Mouse (Mus musculus) lung, postnatal 0 days (tissue): ENCODE results near the gene Rras2. TPM values are rescaled to one million over a fixed set of nuclear protein-coding genes. Genes with fewer than 3 reads are reported as not detected.
A peak's percentile ranks its signal among the peaks of the same experiment; 100 is the strongest.

ENCODE experiments used
- ATAC-seq: fragments of 200-750 bp; cut with Nextera tagmentation; 2 replicates; pipeline ENCODE4 v1.8.0; 2017; ENCODE audit warnings: moderate library complexity
- DNase-seq: peaks from one replicate; pipeline ENCODE4 v3.0.0-alpha.2; 2016; ENCODE audit warnings: low spot score
- H3K27ac ChIP-seq: fragments of 300-500 bp; sonication (generic); 2 replicates; pipeline ENCODE4 v1.5.1; 2014; ENCODE audit warnings: antibody characterized with exemption, mild to moderate bottlenecking, low read length, mixed read lengths
- H3K27me3 ChIP-seq: fragments of 300-500 bp; sonication (generic); replicated peaks from 2 replicates; pipeline ENCODE4 v1.6.1; 2014; ENCODE audit warnings: low read length, mixed read lengths; ENCODE audit not compliant: insufficient read depth
- H3K36me3 ChIP-seq: fragments of 300-500 bp; sonication (generic); 2 replicates; pipeline ENCODE4 v1.6.1; 2014; ENCODE audit warnings: low read length, mixed read lengths; ENCODE audit not compliant: insufficient read depth
- H3K4me1 ChIP-seq: fragments of 300-500 bp; sonication (generic); 2 replicates; pipeline ENCODE4 v1.6.1; 2014; ENCODE audit warnings: antibody characterized with exemption, low read depth, low read length, mixed read lengths; ENCODE audit not compliant: insufficient read depth
- H3K4me2 ChIP-seq: fragments of 300-500 bp; sonication (generic); replicated peaks from 2 replicates; pipeline ENCODE4 v1.6.1; 2014; ENCODE audit warnings: low read depth, mild to moderate bottlenecking, low read length, moderate library complexity, mixed read lengths
- H3K4me3 ChIP-seq: fragments of 300-500 bp; sonication (generic); 2 replicates; pipeline ENCODE4 v1.5.1; 2014; ENCODE audit warnings: low read depth, low read length
- H3K9ac ChIP-seq: fragments of 300-500 bp; sonication (generic); replicated peaks from 2 replicates; pipeline ENCODE4 v1.6.1; 2014; ENCODE audit warnings: low read depth, mild to moderate bottlenecking
- H3K9me3 ChIP-seq: fragments of 300-500 bp; sonication (generic); 2 replicates; pipeline ENCODE4 v1.6.1; 2016; ENCODE audit warnings: low read length, mixed read lengths
- CTCF ChIP-seq: IDR thresholded peaks from 2 replicates; pipeline ENCODE4 v1.5.1; 2016; ENCODE audit warnings: antibody characterized with exemption, mild to moderate bottlenecking
- EP300 ChIP-seq: IDR thresholded peaks from 2 replicates; pipeline ENCODE4 v1.6.1; 2016; ENCODE audit warnings: antibody characterized with exemption, mild to moderate bottlenecking, control low read depth
- WGBS: fragments of 180-500 bp; shearing (Covaris S2); extraction: QIAGEN DNeasy Blood & Tissue Kit; methylation state at CpG from one replicate; pipeline ENCODE4 v1.1.7; 2014; 5-methylcytosine and 5-hydroxymethylcytosine counted together
- polyA plus RNA-seq: library from polyadenylated mRNA; unstranded; fragments of >200 nt; fragmentation: Nextera tagmentation; extraction: Ambion mirVana; gene quantifications from 2 replicates; pipeline ENCODE4 v1.2.1, GENCODE M21; 2015

The Rras2 gene
- polyA plus RNA-seq, result 77.7 and 83.6 TPM in 2 replicates

- Histone ChIP-seq H3K4me2 (peak within 1 kb of the TSS; percentile 70), H3K27ac (peak within 1 kb of the TSS; percentile 95), H3K9me3 (no peaks in the 10 kb centered on the region), H3K36me3 (no peaks in the 10 kb centered on the region), H3K9ac (peak within 1 kb of the TSS; percentile 86), H3K4me1 (peaks cover 9% of the 10 kb centered on the region; the same call in 1 of the 2 replicates), H3K4me3 (peak within 1 kb of the TSS; percentile 90), H3K27me3 (no peaks in the 10 kb centered on the region)
- DNase-seq (peak; percentile 93), ATAC-seq (peak; percentile 96)
- 3% methylated on average over 53 of the region's 55 CpGs for WGBS
- TF ChIP-seq CTCF (peak; percentile 29), EP300 (no peak)
These were observed at the start of gene Rras2 for GRCm38 (mm10) chr7:114117444-114117905. Gene Rras2, minus strand, starts transcription at chr7:114117781.

- Histone ChIP-seq H3K4me3 (no peak overlapping the region), H3K36me3 (no peaks in the 10 kb centered on the region), H3K27ac (no peak overlapping the region), H3K4me2 (no peak overlapping the region), H3K9ac (no peak overlapping the region), H3K27me3 (no peaks in the 10 kb centered on the region), H3K4me1 (no peaks in the 10 kb centered on the region), H3K9me3 (no peaks in the 10 kb centered on the region)
- WGBS, result 74% methylated on average over 5 of the region's 5 CpGs
- DNase-seq (no peak), ATAC-seq (no peak)
- TF ChIP-seq CTCF, result no peak
- no peak for TF ChIP-seq EP300
These were observed 45.4 kb upstream of the Rras2 start for GRCm38 (mm10) chr7:114162975-114163374.

DNA sequence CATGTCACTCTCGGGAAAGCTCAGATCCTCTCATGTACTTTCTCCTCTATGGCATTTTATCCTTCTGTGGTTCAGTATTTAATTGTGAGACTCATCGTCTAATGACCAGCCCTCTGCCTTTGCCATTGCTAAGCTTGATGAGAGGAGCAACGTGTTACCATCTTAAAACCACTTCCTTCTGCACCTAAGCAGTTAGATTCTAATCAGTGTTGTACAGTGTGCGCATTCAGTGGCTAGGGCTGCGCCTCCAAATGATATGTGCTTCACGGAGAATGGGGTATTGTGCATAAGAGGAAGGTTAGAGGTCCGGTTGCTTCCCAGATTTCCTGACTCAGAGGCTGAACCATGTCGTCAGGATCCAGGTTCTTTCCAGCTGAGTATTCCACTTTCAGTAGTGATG is 43.5 kb upstream of the Rras2 start:
- H3K4me3 ChIP-seq, result no peak overlapping the region
- DNase-seq (no peak), ATAC-seq (no peak)
- no peaks in the 10 kb centered on the region for H3K36me3 ChIP-seq
- TF ChIP-seq EP300 (no peak), CTCF (no peak)
- H3K9me3 ChIP-seq, result no peaks in the 10 kb centered on the region
- H3K4me2 ChIP-seq, result no peak overlapping the region
- H3K27ac ChIP-seq, result no peak overlapping the region
- H3K4me1 ChIP-seq, result no peaks in the 10 kb centered on the region
- 71% methylated on average over 8 of the region's 8 CpGs for WGBS
- H3K9ac ChIP-seq, result no peak overlapping the region
- no peaks in the 10 kb centered on the region for H3K27me3 ChIP-seq

GRCm38 (mm10) chr7:114157716-114158278 is 40.2 kb upstream of the Rras2 start:
- WGBS, result 90% methylated on average over 12 of the region's 12 CpGs
- Histone ChIP-seq H3K4me3 (no peak overlapping the region), H3K4me2 (no peak overlapping the region), H3K36me3 (no peaks in the 10 kb centered on the region), H3K27me3 (no peaks in the 10 kb centered on the region), H3K27ac (no peak overlapping the region), H3K4me1 (no peaks in the 10 kb centered on the region), H3K9me3 (no peaks in the 10 kb centered on the region), H3K9ac (no peak overlapping the region)
- ATAC-seq (no peak), DNase-seq (no peak)
- TF ChIP-seq EP300 (no peak), CTCF (no peak)

DNA sequence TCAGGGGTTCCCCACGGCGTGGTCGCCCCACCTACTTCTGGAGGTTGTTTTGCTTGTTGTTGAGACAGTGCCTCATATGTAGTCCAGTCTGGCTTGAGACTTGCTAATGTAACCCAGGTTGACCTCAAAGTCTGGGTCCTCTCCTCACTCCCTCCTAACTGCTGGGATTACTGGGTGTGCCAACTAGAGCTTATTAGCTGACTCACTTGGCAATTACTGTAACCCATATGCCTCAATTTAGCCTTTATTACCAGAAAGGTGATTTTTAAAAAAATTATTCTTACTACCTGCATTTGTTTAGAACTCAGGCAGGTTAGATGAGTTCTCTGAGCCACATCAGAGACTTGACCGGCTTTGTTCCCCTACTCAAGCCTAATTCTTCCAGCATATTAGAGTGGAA is 38.8 kb upstream of the Rras2 start:
- DNase-seq, result no peak
- no peak overlapping the region for H3K4me3 ChIP-seq
- TF ChIP-seq EP300 (no peak), CTCF (no peak)
- no peak for ATAC-seq
- no peaks in the 10 kb centered on the region for H3K4me1 ChIP-seq
- H3K36me3 ChIP-seq, result no peaks in the 10 kb centered on the region
- 77% methylated on average over 4 of the region's 4 CpGs for WGBS
- no peaks in the 10 kb centered on the region for H3K27me3 ChIP-seq
- H3K9ac ChIP-seq, result no peak overlapping the region
- H3K27ac ChIP-seq, result 0 out of 2 replicates have a peak overlapping the region, but pooled peaks have one; percentile 5
- no peaks in the 10 kb centered on the region for H3K9me3 ChIP-seq
- H3K4me2 ChIP-seq, result no peak overlapping the region

DNA sequence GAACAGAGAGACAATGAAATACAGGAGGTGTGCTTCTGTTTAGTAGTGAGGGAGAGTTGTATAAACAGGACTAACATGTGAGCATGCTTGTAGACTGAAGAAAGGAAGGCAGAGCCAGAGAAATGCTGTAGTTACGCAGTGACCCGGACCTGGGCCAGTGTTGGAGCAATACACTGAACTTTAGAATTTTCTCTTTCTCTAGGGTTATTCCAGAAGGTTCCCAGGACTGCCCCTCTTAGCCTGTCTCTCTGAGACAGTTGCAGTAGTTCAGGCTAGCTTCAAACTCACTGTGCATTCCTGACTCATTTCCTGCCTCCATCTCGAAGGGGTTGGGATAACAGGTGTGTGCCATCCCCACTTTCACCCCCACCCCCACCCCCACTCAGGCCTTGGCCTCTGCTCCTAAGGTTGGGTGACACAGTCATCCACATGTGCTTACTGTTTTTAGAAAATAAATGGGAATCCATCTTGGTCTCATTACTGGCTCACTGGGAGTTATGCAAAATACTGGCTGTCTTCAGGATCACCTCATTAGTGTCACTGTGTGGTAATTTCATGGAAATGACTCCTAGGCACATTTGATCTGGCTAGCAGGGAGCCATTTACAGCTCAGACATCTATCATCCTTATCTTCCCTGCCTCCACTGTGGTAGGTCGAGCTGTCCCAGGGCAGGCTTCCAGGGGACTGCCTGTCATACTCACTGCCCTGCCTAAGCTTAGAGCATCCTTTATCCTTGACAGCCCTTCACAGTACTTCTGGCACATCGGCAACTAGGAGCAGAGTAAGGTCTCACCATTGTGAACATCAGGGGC is 37.7 kb upstream of the Rras2 start:
- Histone ChIP-seq H3K4me2 (no peak overlapping the region), H3K4me1 (no peaks in the 10 kb centered on the region), H3K9ac (no peak overlapping the region), H3K4me3 (no peak overlapping the region), H3K9me3 (no peaks in the 10 kb centered on the region), H3K36me3 (no peaks in the 10 kb centered on the region), H3K27me3 (no peaks in the 10 kb centered on the region), H3K27ac (peak overlapping the region; percentile 55)
- TF ChIP-seq EP300 (peak; percentile 89), CTCF (no peak)
- peak; percentile 92 for ATAC-seq
- 28% methylated on average over 5 of the region's 5 CpGs for WGBS
- DNase-seq, result peak; percentile 93
